ENCODE assay signal across 10 mouse cellular contexts in the genomic region with DNA sequence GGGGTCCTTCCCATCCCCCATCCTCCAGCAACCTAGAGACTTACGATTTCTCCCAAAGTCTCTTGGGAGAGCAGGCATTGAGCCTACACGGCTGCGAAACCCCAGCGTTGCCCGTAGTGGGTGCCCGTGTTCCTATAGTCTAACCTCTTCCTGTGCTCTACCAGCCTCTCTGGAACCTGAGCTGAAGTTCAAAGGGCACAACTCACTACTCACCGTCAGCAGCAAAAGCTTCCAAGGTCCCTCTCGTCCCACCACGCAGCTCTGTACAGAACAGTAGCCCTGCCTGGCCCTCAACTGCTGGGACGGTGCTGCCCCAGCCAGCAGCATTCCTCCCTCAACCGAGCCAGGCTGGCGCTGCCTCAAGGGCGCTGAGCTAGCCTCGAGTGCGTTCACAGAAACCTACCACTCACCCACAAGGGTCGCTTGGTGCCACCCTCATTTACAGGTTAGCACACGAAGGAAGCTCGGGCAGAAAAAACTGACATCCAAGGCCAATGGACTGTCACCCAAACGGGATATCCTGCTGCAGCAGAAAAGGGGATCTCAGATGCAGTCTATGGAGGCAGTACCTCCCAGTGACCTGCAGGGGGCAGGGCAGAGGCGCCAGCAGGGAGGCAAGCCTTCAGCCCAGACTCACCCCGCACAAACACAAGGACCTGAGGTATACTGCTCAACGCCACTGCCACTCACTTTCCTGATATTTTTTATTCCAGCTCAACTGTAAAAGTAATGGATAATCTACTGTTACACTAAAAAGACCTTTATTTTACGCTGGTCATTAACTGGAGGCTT.
DNase-seq lines count a peak whose midpoint lies in the region; ATAC-seq lines count a peak whose summit lies in the region.
"Had no signal": no experiment of that assay in that cellular context is flagged by ENCODE, and none has a peak within 500 bp of the region (broad histone marks: within the 10 kb centered on the region; RNA-seq: fewer than 3 reads in every experiment).

No protein-coding gene starts in this region.

- intact Hi-C loops in heart, postnatal 14 days (cut with DNase I) = loop anchor here (10.0 kb wide), 1 partner anchor 520 kb away; no protein-coding TSS in a partner anchor

- H3K4me2 ChIP-seq in kidney, embryonic 16.5 days (replicated peaks; ENCODE audit: low read depth, low read length) = no peak overlapping the region
- H3K4me2 ChIP-seq in liver, embryonic 13.5 days = 0 out of 2 replicates have a peak overlapping the region, but pooled peaks have one; percentile 19
- H3K4me2 ChIP-seq: liver, embryonic 15.5 days had no signal

- peak; percentile 51 for DNase-seq in kidney, adult 18-20 months
- peak; percentile 73 for DNase-seq in NIH3T3 (ENCODE audit: low read depth)
- DNase-seq in c-Kit-positive CD71-negative TER-119-negative erythroid progenitor cells, embryonic 14.5 days (ENCODE audit: low read depth) = peak; percentile 31
- DNase-seq in heart, postnatal 14 days = peak; percentile 39 to 51
- DNase-seq in liver, embryonic 13.5 days = no peak
- DNase-seq in retina, postnatal 7 days (ENCODE audit: low read depth, low spot score) = peak; percentile 43
- no peak for DNase-seq in natural killer cell, adult 2 months (ENCODE audit: low spot score in 2 of 2)

- no peak overlapping the region for H3K4me3 ChIP-seq in kidney, embryonic 16.5 days (ENCODE audit: low read length)
- no peak overlapping the region for H3K4me3 ChIP-seq in liver, embryonic 13.5 days (replicated peaks)
- H3K4me3 ChIP-seq: erythroblast, embryonic 14.5 days; liver, embryonic 15.5 days had no signal

- H3K36me3 ChIP-seq in kidney, embryonic 16.5 days (ENCODE audit: insufficient read depth, low read length) = no peaks in the 10 kb centered on the region
- no peaks in the 10 kb centered on the region for H3K36me3 ChIP-seq in liver, embryonic 13.5 days
- H3K36me3 ChIP-seq: liver, embryonic 15.5 days had no signal

- no peak overlapping the region for H3K27ac ChIP-seq in kidney, embryonic 16.5 days (ENCODE audit: low read length)
- H3K27ac ChIP-seq in liver, embryonic 13.5 days = no peak overlapping the region
- H3K27ac ChIP-seq: liver, embryonic 15.5 days had no signal

- no peaks in the 10 kb centered on the region for H3K9me3 ChIP-seq in kidney, embryonic 16.5 days (ENCODE audit: low read length)
- no peaks in the 10 kb centered on the region for H3K9me3 ChIP-seq in liver, embryonic 13.5 days (replicated peaks)
- H3K9me3 ChIP-seq: liver, embryonic 15.5 days had no signal

- H3K9ac ChIP-seq in kidney, embryonic 16.5 days (replicated peaks; ENCODE audit: low read length) = no peak overlapping the region
- no peak overlapping the region for H3K9ac ChIP-seq in liver, embryonic 13.5 days
- H3K9ac ChIP-seq: liver, embryonic 15.5 days had no signal

- no peaks in the 10 kb centered on the region for H3K27me3 ChIP-seq in kidney, embryonic 16.5 days (ENCODE audit: insufficient read depth, low read length)
- no peaks in the 10 kb centered on the region for H3K27me3 ChIP-seq in liver, embryonic 13.5 days
- H3K27me3 ChIP-seq: liver, embryonic 15.5 days had no signal

- H3K4me1 ChIP-seq in kidney, embryonic 16.5 days (ENCODE audit: insufficient read depth, low read length) = peaks cover 5% of the 10 kb centered on the region; the same call in 1 of the 2 replicates
- no peaks in the 10 kb centered on the region; the same call in 1 of the 2 replicates for H3K4me1 ChIP-seq in liver, embryonic 13.5 days (replicated peaks)

- ATAC-seq in kidney, embryonic 16.5 days (ENCODE audit: low FRiP score, low TSS enrichment) = no peak
- ATAC-seq in liver, embryonic 13.5 days (ENCODE audit: low read depth) = 0 out of 2 replicates have a peak, but pooled peaks have one; percentile 22

- WGBS in kidney, embryonic 16.5 days = 39% methylated on average over 23 of the region's 23 CpGs
- 38% methylated on average over 23 of the region's 23 CpGs for WGBS in liver, embryonic 13.5 days (ENCODE audit: insufficient replicate concordance)

Comparison
In these comparisons a context has a peak if more than half of its experiments do, and no peak if none do; other contexts are left out.
1. DNase-seq: peak in kidney, adult 18-20 months (single experiment), NIH3T3 (single experiment), c-Kit-positive CD71-negative TER-119-negative erythroid progenitor cells, embryonic 14.5 days (single experiment), heart, postnatal 14 days (2 of 2) and retina, postnatal 7 days (single experiment); none in liver, embryonic 13.5 days (single experiment) and natural killer cell, adult 2 months (0 of 2).